Mouse (Mus musculus): ENCODE data around the gene Elavl2.
A peak's percentile ranks its signal among the peaks of the same experiment; 100 is the strongest.

The Elavl2 gene

DNA sequence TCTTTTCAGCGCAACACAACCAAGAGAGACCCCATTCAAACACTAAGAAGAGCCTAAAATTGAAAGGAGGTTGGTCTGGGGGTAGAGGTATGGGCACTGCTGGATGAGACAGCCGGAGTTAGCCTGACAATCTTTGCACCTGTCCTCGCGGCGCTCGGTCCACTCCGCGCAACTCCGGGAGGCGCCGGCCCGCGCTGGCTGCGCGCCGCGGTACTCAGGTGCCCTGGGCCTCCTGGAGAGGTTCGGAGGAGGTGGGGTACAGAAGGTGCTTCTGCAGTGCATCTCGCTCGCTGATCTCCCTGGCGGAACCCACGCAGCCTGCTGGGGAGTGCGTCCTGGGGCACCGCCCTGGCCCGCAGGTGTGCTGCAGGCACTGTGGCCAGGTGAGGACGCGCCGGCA, at the start of gene Elavl2:
Gene Elavl2, minus strand, starts transcription at position 363 of the 400 bp plus-strand sequence.
- DNase-seq: peak; percentile 30 to 38

DNA sequence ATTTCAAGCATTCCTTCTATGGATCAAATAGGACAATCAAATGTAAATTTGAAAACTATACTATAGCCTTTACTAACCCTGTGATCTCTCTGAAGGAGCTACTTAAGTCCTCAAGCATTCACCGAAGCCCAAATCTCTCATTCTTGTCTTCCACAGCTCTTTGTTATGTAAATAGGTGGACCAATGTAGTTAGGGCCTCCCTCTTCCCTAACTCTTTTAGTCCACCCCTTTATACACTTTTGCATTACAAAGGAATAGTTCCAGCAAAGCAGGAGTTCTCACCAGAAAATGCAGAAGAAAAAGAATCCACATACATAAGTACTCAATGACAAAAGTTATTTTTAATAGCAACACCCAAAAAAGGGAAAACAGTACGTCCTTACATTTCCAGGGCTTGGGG, 47.3 kb upstream of the Elavl2 start:
- no peak for DNase-seq

DNA sequence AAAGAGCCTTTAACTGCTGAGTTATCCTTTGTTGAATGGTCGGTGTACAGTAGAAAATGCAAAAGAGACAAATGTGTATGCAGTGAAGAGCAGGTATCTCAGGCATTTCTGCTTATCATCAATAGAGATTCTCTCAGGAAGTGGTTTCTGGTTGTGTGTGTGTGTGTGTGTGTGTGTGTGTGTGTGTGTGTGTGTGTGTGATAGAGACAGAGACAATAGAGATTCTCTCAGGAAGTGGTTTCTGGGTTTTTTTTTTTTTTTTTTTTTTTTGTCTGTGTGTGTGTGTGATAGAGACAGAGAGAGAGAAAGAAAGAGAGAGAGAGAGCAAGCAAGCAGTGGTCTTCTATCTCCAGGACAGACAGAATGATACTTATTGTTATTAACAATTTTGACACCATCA, 15.0 kb upstream of the Elavl2 start:
- no peak for DNase-seq

DNA sequence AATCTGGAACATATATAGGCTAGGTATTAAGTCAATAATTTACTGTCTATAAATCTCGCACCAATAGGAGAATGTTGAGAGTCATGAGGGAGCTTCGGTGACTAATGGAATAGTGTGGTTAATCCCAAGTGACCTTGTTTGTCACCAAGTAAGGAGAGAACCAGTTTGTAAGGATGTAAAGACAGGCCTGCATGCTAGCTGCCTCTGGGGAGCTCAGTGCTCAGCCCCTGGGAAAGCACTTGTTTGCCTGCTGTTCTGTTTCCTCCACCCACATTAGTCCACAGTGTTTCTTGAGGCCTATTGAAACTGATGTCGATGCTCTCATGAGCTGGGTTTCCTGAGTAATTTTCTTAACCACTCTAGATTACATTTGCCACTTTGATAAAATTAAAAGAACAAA, 4.5 kb upstream of the Elavl2 start:
- no peak for DNase-seq

DNA sequence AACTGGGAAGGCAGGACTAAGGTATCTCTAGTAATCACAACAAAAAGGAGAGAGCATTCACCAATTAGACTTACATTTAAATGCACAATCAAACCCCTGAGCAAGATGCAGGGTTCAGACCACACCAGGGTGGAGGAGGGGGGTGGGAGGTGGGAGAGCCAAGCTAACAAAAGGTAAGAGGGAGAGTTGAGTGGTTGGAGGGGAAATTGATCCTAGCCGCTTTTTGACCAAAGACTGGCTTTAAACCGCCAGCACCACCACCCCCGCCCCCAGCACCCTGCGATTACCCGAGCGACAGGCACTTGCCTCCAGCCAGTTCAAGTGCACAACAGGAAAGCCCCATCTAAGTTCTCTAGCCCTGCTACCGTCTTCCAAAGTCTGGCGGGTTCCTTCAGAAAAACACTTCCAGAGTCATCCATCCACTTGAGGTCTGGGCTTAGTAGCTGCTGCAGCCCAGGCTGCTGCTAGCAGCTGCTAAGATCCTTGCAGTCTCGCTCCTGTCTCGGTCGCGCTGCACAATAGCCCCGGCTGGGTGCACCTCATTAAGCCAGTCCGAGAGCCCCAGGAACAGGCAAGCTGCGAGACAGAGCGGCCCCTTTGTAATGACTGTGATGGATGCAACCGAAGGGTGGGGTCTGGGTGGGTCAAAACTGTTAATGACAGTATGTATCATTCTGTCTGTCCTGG, 932 bp downstream of the Elavl2 start:
- DNase-seq: peak; percentile 51 to 55

DNA sequence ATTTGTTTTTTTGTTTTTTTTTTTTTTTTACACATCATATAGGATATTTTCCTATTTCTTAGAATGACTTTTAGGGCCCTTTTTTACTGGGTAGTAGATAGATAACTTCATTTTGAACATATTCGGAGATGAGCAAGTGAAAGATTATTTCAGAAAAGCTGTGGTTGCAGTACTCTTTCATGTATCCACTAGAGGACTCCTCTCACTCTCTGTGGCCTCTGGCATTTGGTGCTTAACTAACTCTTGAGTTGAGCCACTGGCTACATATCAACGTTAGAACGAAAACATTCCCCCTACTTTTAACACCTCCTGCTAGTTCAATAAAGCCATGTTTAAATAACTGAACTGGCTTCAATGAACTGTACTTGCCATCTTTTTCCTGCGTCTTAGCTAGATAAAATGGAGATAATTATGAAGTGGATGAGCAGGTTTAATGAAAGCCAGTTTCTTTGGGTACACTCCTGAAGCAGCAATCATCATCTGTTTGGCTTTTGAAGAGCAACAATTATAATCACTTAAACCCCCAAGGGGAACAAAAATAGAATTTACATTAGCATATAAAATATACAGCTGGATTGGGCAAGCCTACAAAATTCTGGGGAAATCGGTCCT, 8.5 kb downstream of the Elavl2 start:
- DNase-seq: peak in 1 of 2 experiments; percentile 10

DNA sequence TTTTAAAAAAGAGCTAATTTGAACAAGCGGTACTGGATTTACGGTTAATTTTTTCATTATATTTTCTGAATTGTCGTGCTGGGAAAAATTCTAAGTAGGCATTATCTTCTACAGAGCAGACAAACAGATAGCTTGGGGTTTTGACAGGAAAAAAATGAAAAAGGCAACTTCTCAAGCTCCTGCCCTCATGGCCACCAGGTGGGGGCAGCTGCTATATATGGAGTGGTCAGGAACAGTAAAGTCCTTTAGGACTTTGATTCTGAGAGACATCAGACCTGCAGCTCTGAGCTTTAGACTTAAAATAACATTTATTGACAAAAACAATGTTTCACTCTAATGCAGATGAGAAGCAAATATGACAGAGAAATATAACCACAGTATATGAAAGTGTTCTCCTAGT, 12.9 kb downstream of the Elavl2 start:
- peak; percentile 16 to 46 for DNase-seq

DNA sequence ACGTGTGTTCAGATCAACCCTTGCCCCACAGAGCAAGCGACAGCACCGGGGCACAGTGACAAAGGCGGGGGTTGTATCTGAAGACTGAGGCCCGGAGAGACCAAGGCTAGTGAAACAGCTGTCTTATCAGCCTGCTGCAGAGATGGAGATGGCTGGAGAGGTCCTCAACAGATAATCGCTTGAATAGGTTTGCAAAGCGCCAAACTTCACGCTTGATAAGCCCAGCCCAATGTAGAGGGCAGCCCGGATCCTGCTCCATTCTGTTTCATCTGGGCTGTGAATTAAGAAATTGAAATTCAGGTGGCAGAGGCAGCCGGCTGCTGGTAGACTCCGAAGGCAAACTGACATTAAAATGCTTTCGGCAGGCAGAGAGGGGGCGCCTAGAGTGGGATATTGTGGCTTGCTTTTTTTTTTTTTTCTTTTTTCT, 19.4 kb downstream of the Elavl2 start:
- peak; percentile 39 to 46 for DNase-seq

DNA sequence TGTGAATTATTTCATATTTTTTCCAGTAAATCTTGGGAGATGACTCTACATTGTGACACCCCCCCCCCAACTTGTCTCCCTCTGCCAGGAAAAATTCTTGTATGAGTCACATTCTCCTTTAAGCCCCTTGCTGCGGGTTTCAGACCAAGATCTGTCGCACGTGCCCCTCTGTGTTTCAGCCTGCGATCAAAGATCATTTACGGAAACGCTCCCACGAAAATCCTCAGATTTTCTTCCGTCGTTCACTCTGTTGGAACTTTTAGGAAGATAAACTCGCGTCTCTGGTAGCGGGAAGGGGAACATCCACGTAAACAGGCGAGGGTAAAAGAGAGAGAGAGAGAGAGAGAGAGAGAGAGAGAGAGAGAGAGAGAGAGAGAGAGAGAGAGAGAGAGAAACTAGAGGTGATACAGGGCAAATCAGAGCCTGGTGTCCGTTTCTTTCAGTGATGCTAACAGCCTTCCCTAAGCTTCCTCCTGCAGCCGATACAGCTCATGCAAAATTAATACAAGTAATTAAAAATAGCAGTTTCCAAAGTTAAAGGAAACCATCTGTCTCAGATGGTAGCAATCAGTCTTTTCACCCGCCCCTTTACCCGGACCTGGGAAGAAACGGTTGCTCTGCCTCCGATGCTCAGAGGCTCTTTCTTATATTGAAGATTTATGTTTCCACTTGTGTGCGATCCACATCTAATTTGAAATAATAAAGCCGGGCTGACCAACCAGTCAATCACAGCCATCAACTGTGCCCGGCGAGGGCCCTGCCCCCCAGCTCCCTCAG, 20.1 kb downstream of the Elavl2 start:
- peak in 1 of 2 experiments; percentile 25 for DNase-seq

DNA sequence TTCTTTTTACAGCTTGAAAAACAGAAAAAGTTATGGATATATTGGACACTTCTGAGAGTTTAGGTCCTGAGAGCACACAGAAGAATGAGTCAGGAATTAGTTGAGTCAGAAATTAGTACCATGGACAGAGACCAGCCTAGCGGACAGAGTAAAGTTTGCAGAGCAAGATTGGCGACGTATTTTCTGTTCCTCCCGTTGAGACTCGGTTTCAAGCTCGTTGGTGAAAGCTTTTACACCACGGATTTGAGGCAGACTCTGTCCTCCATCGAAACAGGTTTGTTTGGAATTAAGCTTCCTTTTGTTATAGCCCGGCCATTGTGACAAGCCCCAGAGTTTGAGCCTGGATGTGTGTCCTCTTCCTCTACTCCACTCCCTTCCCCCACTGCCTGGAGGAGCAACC, 21.0 kb downstream of the Elavl2 start:
- peak in 1 of 2 experiments; percentile 8 for DNase-seq

DNA sequence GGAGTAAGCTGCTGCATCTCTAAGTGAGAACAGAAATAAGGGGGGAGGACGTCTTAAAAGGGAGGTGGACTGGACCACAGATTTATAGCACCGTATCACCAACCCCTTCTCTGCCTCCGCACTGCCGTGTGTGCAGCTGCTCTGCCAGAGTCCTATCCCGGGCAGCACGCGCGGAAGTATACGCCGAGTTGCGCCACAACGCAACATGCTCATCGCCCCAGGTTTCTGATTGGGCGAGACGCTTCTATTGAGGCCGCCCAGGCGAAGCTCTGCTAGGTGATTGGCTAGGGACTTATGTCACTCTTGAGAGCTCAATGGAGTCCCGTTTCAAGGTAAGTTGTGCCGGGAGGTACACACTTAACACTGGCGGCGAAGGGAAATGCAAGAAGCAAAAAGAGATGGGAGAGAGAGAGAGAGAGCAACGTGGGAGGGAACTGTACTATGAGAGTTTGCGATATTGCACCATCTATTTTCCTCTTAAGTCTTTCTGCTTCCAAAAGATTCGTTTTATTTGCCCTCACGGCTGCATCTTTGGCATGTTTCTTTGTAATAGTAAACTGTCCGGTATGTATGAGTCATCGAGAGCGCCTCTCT, 24.2 kb downstream of the Elavl2 start:
- peak; percentile 96 to 98 for DNase-seq

DNA sequence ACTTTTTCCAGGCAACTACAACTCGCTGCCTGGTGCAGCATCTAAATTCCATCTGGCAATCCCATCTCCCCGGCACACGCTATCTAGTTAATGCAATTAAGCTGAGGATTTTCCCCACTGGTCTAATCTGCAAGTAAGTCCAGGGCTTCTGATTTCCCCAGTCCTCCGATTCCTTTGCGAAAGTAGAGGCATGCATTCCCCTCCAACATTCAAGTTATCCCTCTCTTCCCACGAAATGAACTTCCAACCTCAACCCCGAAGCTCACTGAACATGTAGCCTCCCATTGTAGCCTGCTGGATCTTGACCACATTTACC, 25.3 kb downstream of the Elavl2 start:
- peak in 1 of 2 experiments; percentile 50 for DNase-seq

DNA sequence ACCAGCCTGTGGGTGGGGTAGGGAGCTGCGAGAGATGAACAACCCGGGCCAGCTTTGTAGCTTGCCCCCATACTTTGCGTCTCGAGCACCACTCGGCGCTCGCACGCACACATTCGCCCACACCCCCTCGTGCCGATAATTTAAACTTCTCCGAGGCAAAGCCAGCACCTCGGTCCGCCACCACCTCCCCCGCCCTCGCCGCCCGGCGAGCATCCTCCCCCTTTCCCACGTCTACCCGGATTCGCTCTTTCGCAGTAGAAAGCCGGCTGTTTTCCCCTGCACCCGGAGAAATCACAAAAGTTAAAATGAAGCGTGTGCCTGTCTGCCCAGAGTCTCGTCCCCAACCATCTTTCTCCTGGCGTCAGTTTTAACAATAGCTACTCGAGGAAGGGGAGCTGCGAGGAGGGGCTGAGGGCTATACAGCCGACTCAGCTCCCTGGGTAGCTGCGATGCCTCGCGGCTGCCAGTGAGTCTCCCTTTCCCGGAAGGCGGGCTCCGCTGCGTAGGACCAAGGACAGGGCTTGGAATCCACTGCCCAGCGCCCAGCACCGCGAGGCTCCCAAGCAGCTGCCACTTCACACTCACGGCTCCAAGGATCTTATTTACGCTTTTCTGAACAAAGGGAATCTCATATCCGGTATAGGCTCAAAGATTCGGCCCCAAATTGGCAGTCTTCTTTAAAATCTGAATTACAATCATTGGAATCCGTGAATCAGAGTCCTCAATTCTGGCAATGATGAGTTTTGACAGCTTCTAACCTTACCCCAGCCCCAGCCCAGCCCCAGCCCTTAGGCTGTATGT, 25.8 kb downstream of the Elavl2 start:
- DNase-seq: peak; percentile 71 to 77

DNA sequence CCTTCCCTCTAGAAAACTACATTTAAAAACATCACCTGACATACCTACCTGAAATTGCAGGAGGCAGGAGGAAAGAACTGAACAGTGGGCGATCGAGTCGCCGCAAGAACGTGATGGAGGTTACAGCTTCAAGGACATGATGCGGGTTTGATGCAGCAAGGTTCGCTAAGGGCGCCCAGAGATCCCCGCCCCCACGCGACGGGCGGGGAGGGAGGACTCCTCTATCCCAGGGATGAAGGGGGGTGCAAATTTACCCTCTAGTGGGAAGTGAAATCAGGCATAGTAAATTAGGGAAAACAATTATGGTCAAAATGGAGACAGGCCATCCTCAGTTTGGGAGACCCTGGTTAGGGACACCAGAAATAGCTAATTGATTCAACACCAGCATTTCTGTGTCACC, 27.7 kb downstream of the Elavl2 start:
- peak in 1 of 2 experiments; percentile 42 for DNase-seq

DNA sequence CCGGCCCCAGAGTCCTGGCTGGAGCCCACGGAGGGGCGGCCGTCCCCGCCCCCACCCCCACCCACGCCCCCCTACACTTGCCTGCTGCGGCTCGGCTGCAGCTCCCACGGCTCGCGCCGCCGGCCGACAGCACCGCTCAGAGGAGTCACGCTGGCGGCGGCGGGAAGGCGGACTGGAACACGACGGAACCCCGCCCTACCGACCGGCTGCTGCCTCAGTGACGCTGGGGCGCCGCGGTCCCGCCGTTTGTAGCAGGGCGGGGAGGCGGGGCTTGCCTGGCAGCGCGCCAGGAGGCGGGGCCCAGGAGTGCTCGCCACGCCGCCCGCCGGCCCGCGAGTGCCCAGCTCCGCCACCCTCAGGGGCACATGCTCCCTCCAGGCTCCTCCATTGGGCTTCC, 28.8 kb downstream of the Elavl2 start:
- DNase-seq: peak; percentile 92 to 95

DNA sequence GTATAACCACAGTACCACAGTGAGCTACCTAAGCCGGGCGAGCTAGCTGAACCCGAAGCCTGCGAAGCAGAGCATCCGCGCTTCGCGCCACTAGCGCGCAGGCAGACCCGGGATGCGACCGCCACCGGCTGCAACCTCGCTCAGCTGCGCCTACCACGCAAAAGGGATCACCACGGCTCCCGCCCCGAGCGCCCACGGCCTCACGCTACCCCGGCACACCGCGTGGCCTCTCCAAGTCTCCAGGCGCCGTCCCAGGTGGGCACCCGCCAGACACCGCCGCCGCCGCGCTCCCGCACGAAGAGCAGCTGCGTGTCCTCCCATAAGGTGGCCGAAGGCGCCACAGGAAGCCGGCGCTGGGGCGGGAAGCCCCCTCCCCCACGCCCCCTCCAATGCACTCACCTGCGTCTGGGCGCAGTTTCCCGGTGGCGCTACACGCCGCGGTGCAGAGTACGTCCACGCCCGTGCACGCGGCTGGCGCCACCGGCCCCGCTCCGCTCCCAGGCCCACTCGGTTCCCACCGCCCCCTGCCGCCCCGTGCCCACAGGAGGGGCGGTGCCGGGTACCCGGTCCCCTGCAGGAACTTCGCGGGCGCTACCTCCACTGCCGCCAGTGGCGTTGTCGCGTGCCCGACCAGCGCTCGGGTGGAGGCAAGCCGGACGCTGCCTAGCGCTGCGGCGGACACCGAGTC, 29.3 kb downstream of the Elavl2 start:
- DNase-seq: peak; percentile 67 to 69

DNA sequence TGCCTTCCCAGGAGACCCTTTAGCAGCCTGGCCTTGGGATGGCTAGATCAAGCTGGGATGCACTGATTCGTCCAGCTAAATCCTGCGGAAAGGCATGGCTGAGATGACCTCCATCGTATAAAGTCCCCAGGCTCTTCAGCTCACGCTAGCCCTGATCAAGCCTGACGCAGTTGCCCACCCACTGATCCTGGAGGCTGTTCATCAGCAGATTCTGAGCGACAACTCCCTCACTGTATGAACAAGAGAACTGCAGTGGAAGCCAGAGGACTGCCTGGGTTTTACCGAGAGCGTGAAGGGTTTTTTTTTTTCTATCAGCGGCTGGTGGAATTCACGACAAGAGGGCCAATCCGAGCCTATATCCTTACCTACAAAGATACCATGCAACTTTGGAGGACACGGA, 35.3 kb downstream of the Elavl2 start:
- no peak for DNase-seq

DNA sequence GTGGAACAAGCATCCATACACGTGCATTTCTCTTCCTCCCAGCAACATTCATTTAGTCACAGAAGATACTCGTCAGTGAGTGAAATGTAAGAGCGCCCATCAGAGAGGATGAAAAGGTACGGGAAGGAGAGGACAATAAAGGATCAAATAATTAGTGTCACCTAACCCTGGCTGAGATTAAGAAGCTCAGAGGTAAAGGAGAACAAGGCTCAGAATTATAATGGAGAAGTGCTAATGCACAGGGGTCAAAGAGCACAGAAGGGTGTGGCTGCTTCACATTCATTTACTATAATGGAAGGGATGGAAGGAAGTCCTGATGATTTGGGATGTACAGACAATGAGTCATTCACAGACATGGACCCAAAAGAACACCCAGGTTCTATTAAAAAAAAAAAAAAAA, 36.6 kb downstream of the Elavl2 start:
- DNase-seq: no peak

DNA sequence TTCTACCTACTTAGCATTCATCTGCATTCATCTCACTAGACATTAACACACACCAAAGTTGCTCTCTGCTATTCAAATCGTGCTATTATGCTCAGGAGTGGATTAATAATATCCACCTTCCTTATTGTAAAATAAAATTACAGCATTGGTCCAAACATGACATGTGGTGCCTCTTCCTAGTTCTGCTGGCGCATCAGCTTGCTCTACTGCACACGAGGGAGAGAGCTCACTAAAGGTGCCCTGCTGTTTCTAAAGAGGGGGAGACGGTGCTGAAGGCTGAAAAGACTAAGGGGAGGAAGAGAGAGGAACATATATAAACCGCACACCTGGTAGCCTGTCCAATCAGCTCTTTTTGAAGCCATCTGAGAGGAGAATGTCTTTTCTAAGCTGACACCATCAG, 38.1 kb downstream of the Elavl2 start:
- no peak for DNase-seq

DNA sequence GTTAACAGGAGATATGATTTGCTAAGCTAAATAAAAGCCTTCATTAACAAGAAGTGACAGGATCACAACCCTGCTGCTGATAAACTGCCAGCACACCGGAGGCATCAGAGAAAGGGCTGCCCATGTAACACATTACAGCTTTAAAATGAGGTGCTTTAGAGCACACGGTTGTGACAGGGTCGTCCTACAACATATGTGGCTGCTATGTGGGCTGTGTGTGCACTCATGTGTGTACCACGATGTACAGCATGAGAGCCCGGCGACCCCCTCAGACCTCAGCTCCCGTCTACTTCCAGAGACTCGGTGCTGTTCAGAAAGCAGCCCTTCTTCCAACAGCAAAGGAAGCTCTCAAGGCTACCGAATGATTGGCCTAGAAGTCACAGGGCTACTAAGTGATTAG, 47.4 kb downstream of the Elavl2 start:
- DNase-seq: peak; percentile 17 to 22

DNA sequence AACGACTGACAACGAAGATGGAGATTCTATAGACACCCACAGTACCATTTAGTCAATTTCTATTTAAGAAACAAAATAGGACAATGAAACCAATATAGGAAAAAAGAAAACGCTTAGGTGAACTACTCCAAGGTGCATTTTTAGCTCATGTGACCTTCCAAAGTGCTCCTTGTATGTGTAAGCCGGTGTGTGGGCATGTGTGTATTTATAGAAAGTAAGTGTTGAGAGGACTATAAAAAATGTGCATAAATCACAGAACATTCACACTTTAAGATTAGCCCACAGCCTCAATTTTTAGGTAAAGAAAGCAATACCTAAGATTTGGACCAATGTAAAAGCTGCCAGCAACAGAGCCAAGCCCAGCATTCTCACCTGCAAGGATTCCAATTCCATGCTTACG, 51.0 kb downstream of the Elavl2 start:
- no peak for DNase-seq

DNA sequence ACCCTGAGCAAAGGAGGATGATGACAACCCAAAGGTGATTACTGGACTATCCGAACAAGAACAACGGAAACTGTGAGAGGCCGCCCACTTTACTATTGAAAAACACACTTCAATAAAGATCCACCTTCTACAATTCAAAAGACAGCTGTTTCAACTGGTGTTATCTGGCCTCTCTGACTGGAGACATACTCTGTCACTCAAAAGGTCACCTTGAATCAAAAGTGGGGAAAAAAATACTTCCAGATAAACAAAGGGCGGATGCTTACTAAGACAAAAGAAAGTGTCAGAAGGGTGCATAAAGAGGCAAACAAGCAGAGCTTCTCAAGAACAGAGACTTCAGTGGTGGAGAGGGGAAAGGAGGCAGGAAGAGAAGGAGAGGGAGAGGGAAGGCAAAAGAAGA, 66.4 kb downstream of the Elavl2 start:
- DNase-seq: no peak
